Mouse (Mus musculus) heart, adult 2 months (tissue): ENCODE measurements around the gene Selenop.
A peak's percentile ranks its signal among the peaks of the same experiment; 100 is the strongest.

Experiments
- CTCF ChIP-seq: fragments of 200-600 bp; IDR thresholded peaks from 2 replicates; pipeline ENCODE4 v1.8.1; 2022; ENCODE audit warnings: antibody characterized with exemption, mild to moderate bottlenecking, moderate library complexity
- EP300 ChIP-seq: fragments of 200-500 bp; IDR thresholded peaks from 2 replicates; pipeline ENCODE4 v1.6.1; 2011; ENCODE audit warnings: low read depth, low read length, control low read depth; ENCODE audit not compliant: insufficient read depth
- POLR2A ChIP-seq: fragments of 200-500 bp; IDR thresholded peaks from 2 replicates; pipeline ENCODE4 v1.6.1; 2011; ENCODE audit warnings: mild to moderate bottlenecking, low read depth, low read length, control low read depth; ENCODE audit not compliant: insufficient read depth

- TF ChIP-seq CTCF: peak; percentile 68
- TF ChIP-seq POLR2A: no peak
- TF ChIP-seq EP300: no peak
Observed at GRCm38 (mm10) chr15:3277391-3277790, 9.0 kb downstream of the Selenop start.
